Mouse (Mus musculus): ENCODE measurements around the gene Csnk1e. TPM values are rescaled to one million over a fixed set of nuclear protein-coding genes. Genes with fewer than 3 reads are reported as not detected.

Gene Csnk1e
- polyA plus RNA-seq, 1 experiment from 2014 or later, result 107 TPM

GRCm38 (mm10) chr15:79396736-79397135, 58.6 kb downstream of the Csnk1e start:
- Histone ChIP-seq H3K27ac (ENCODE audit: low read depth, low read length) (no peak overlapping the region), H3K9me3 (ENCODE audit: control insufficient read depth, low read length) (no peaks in the 10 kb centered on the region), H3K36me3 (ENCODE audit: control insufficient read depth, insufficient read depth, low read length) (peaks cover 7% of the 10 kb centered on the region; the same call in 1 of the 2 replicates), H3K4me2 (replicated peaks; ENCODE audit: low read depth, low read length) (no peak overlapping the region; the same call in 1 of the 2 replicates), H3K27me3 (ENCODE audit: control insufficient read depth, insufficient read depth, low read length) (no peaks in the 10 kb centered on the region), H3K4me1 (ENCODE audit: control insufficient read depth, insufficient read depth, low read length) (peaks cover 70% of the 10 kb centered on the region), H3K9ac (ENCODE audit: low read depth, low read length) (peak overlapping the region; percentile 18; the same call in 1 of the 2 replicates), H3K4me3 (ENCODE audit: low read length) (no peak overlapping the region)
- 76% methylated on average over 11 of the region's 11 CpGs for WGBS
- no peak for ATAC-seq (ENCODE audit: low FRiP score, low TSS enrichment)

- no peak for ATAC-seq (ENCODE audit: low FRiP score, low TSS enrichment)
- H3K4me3 ChIP-seq (ENCODE audit: low read length), result no peak overlapping the region
- no peak overlapping the region for H3K27ac ChIP-seq (ENCODE audit: low read depth, low read length)
- H3K4me2 ChIP-seq (replicated peaks; ENCODE audit: low read depth, low read length), result no peak overlapping the region; the same call in 1 of the 2 replicates
- WGBS, result 72% methylated on average over 6 of the region's 6 CpGs
- no peaks in the 10 kb centered on the region for H3K27me3 ChIP-seq (ENCODE audit: control insufficient read depth, insufficient read depth, low read length)
- no peak overlapping the region for H3K9ac ChIP-seq (ENCODE audit: low read depth, low read length)
- peaks cover 7% of the 10 kb centered on the region; the same call in 1 of the 2 replicates for H3K36me3 ChIP-seq (ENCODE audit: control insufficient read depth, insufficient read depth, low read length)
- no peaks in the 10 kb centered on the region for H3K9me3 ChIP-seq (ENCODE audit: control insufficient read depth, low read length)
- H3K4me1 ChIP-seq (ENCODE audit: control insufficient read depth, insufficient read depth, low read length), result peaks cover 70% of the 10 kb centered on the region
These were observed 60.1 kb downstream of the Csnk1e start for GRCm38 (mm10) chr15:79395281-79395680.

- no peak for ATAC-seq (ENCODE audit: low FRiP score, low TSS enrichment)
- Histone ChIP-seq H3K9ac (ENCODE audit: low read depth, low read length) (no peak overlapping the region), H3K27ac (ENCODE audit: low read depth, low read length) (no peak overlapping the region), H3K4me3 (ENCODE audit: low read length) (no peak overlapping the region), H3K27me3 (ENCODE audit: control insufficient read depth, insufficient read depth, low read length) (no peaks in the 10 kb centered on the region), H3K4me2 (replicated peaks; ENCODE audit: low read depth, low read length) (no peak overlapping the region), H3K36me3 (ENCODE audit: control insufficient read depth, insufficient read depth, low read length) (peaks cover 7% of the 10 kb centered on the region; the same call in 1 of the 2 replicates), H3K4me1 (ENCODE audit: control insufficient read depth, insufficient read depth, low read length) (peaks cover 66% of the 10 kb centered on the region), H3K9me3 (ENCODE audit: control insufficient read depth, low read length) (no peaks in the 10 kb centered on the region)
- WGBS, result 57% methylated on average over 4 of the region's 4 CpGs
These were observed 60.5 kb downstream of the Csnk1e start for GRCm38 (mm10) chr15:79394842-79395241.

DNA sequence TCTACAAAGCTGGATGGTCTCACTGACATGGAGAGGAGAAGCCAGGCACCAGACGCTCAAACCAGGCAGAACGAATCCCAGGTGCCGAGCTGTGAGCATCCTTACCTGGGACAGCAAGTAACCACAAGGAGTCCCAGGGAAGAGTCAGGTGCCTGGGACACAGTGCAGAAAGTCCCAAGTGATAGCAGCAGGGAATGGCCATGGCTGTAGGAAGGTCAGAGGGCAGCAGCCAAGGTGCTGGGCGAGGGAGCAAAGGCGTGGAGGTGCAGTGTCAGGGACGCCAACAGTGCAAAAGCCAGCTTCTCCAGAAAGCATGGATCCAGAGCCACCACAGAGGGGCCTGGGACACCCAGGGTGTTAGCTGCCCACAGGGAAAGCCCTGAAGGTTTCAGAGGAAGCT, 62.3 kb downstream of the Csnk1e start:
- no peak for ATAC-seq (ENCODE audit: low FRiP score, low TSS enrichment)
- H3K4me3 ChIP-seq (ENCODE audit: low read length), result no peak overlapping the region
- 89% methylated on average over 6 of the region's 6 CpGs for WGBS
- H3K9me3 ChIP-seq (ENCODE audit: control insufficient read depth, low read length), result no peaks in the 10 kb centered on the region
- no peak overlapping the region for H3K4me2 ChIP-seq (replicated peaks; ENCODE audit: low read depth, low read length)
- H3K9ac ChIP-seq (ENCODE audit: low read depth, low read length), result no peak overlapping the region
- H3K27me3 ChIP-seq (ENCODE audit: control insufficient read depth, insufficient read depth, low read length), result no peaks in the 10 kb centered on the region
- H3K27ac ChIP-seq (ENCODE audit: low read depth, low read length), result no peak overlapping the region
- peaks cover 54% of the 10 kb centered on the region for H3K4me1 ChIP-seq (ENCODE audit: control insufficient read depth, insufficient read depth, low read length)
- H3K36me3 ChIP-seq (ENCODE audit: control insufficient read depth, insufficient read depth, low read length), result peaks cover 7% of the 10 kb centered on the region; the same call in 1 of the 2 replicates

GRCm38 (mm10) chr15:79392527-79392926, 62.8 kb downstream of the Csnk1e start:
- Histone ChIP-seq H3K27me3 (ENCODE audit: control insufficient read depth, insufficient read depth, low read length) (no peaks in the 10 kb centered on the region), H3K4me2 (replicated peaks; ENCODE audit: low read depth, low read length) (no peak overlapping the region), H3K4me3 (ENCODE audit: low read length) (no peak overlapping the region), H3K36me3 (ENCODE audit: control insufficient read depth, insufficient read depth, low read length) (peaks cover 5% of the 10 kb centered on the region; the same call in 1 of the 2 replicates), H3K4me1 (ENCODE audit: control insufficient read depth, insufficient read depth, low read length) (peaks cover 53% of the 10 kb centered on the region), H3K9ac (ENCODE audit: low read depth, low read length) (no peak overlapping the region), H3K27ac (ENCODE audit: low read depth, low read length) (no peak overlapping the region; the same call in 1 of the 2 replicates), H3K9me3 (ENCODE audit: control insufficient read depth, low read length) (no peaks in the 10 kb centered on the region)
- ATAC-seq (ENCODE audit: low FRiP score, low TSS enrichment), result no peak
- 90% methylated on average over 5 of the region's 5 CpGs for WGBS

DNA sequence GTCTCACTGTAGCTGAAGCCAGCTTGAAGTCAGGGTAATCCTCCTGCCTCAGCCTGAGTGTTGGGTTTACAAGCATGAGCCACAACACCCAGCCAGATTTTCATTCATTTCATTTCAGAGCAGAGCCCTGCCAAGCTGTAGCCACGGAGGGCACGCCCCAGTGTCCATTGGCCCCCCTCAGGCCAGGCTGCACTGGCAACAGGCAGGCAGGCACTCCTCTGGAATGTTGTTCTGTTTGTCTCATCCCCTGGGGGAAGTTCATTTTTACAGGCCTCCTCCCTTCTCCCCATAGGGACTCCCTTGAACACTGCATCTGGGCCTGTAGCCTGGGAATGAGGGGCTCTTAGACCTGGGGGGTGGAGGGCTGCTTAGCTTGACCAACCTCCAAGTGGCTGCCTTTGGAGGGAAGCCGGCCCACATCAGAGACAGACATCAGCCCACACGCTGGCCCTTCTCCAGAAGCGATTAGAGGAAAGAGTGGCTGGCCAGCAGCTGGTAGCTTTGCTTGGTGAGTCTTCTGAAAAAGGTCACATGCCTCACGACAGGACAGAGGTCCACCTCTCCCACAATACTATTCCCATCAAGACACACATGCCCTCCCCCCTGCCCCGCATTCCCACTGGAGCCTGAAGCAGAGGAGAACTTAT, 63.8 kb downstream of the Csnk1e start:
- ATAC-seq (ENCODE audit: low FRiP score, low TSS enrichment), result peak; percentile 36
- WGBS, result 23% methylated on average over 7 of the region's 7 CpGs
- Histone ChIP-seq H3K27me3 (ENCODE audit: control insufficient read depth, insufficient read depth, low read length) (no peaks in the 10 kb centered on the region), H3K4me3 (ENCODE audit: low read length) (no peak overlapping the region), H3K4me2 (replicated peaks; ENCODE audit: low read depth, low read length) (no peak overlapping the region), H3K27ac (ENCODE audit: low read depth, low read length) (peak overlapping the region; percentile 64; the same call in 1 of the 2 replicates), H3K4me1 (ENCODE audit: control insufficient read depth, insufficient read depth, low read length) (peaks cover 49% of the 10 kb centered on the region), H3K36me3 (ENCODE audit: control insufficient read depth, insufficient read depth, low read length) (peaks cover 3% of the 10 kb centered on the region; the same call in 1 of the 2 replicates), H3K9ac (ENCODE audit: low read depth, low read length) (no peak overlapping the region), H3K9me3 (ENCODE audit: control insufficient read depth, low read length) (no peaks in the 10 kb centered on the region)

- no peaks in the 10 kb centered on the region for H3K9me3 ChIP-seq (ENCODE audit: control insufficient read depth, low read length)
- no peak overlapping the region for H3K4me3 ChIP-seq (ENCODE audit: low read length)
- 78% methylated on average over 6 of the region's 6 CpGs for whole genome bisulfite sequencing
- H3K4me2 ChIP-seq (replicated peaks; ENCODE audit: low read depth, low read length), result no peak overlapping the region
- H3K36me3 ChIP-seq (ENCODE audit: control insufficient read depth, insufficient read depth, low read length), result no peaks in the 10 kb centered on the region
- H3K9ac ChIP-seq (ENCODE audit: low read depth, low read length), result no peak overlapping the region
- no peak overlapping the region for H3K27ac ChIP-seq (ENCODE audit: low read depth, low read length)
- no peak for ATAC-seq (ENCODE audit: low FRiP score, low TSS enrichment)
- H3K27me3 ChIP-seq (ENCODE audit: control insufficient read depth, insufficient read depth, low read length), result no peaks in the 10 kb centered on the region
- peaks cover 44% of the 10 kb centered on the region for H3K4me1 ChIP-seq (ENCODE audit: control insufficient read depth, insufficient read depth, low read length)
These were observed 64.9 kb downstream of the Csnk1e start for GRCm38 (mm10) chr15:79390434-79390833.

DNA sequence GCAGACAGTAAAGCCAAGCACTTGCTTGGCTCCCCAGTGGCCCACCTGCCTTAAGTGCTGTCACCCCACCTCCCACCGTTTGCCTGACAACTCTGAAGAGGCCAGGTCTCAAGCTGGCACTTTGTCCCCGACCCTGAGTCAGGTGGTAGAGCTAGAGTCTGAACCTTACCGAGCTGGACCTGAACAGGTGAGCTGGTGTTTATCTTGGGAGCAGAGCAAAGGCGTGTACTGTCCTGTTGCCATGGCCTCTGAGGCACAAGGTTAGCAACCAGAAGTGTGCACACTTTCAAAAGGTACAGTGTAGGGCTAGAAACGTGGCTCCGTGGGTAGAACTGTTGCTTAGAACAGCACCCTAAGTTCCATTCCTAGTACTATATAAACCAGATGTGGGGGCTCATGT, 67.2 kb downstream of the Csnk1e start:
- no peak for ATAC-seq (ENCODE audit: low FRiP score, low TSS enrichment)
- H3K4me1 ChIP-seq (ENCODE audit: control insufficient read depth, insufficient read depth, low read length), result peaks cover 22% of the 10 kb centered on the region; the same call in 1 of the 2 replicates
- 78% methylated on average over 6 of the region's 6 CpGs for WGBS
- H3K36me3 ChIP-seq (ENCODE audit: control insufficient read depth, insufficient read depth, low read length), result no peaks in the 10 kb centered on the region
- H3K27me3 ChIP-seq (ENCODE audit: control insufficient read depth, insufficient read depth, low read length), result no peaks in the 10 kb centered on the region
- no peak overlapping the region for H3K9ac ChIP-seq (ENCODE audit: low read depth, low read length)
- no peak overlapping the region for H3K4me2 ChIP-seq (replicated peaks; ENCODE audit: low read depth, low read length)
- no peak overlapping the region for H3K4me3 ChIP-seq (ENCODE audit: low read length)
- H3K27ac ChIP-seq (ENCODE audit: low read depth, low read length), result no peak overlapping the region
- H3K9me3 ChIP-seq (ENCODE audit: control insufficient read depth, low read length), result no peaks in the 10 kb centered on the region

GRCm38 (mm10) chr15:79387611-79388010, 67.8 kb downstream of the Csnk1e start:
- Histone ChIP-seq H3K4me2 (replicated peaks; ENCODE audit: low read depth, low read length) (no peak overlapping the region), H3K27ac (ENCODE audit: low read depth, low read length) (no peak overlapping the region), H3K27me3 (ENCODE audit: control insufficient read depth, insufficient read depth, low read length) (no peaks in the 10 kb centered on the region), H3K9ac (ENCODE audit: low read depth, low read length) (0 out of 2 replicates have a peak overlapping the region, but pooled peaks have one; percentile 7), H3K4me1 (ENCODE audit: control insufficient read depth, insufficient read depth, low read length) (peaks cover 21% of the 10 kb centered on the region; the same call in 1 of the 2 replicates), H3K9me3 (ENCODE audit: control insufficient read depth, low read length) (no peaks in the 10 kb centered on the region), H3K36me3 (ENCODE audit: control insufficient read depth, insufficient read depth, low read length) (no peaks in the 10 kb centered on the region), H3K4me3 (ENCODE audit: low read length) (no peak overlapping the region)
- 83% methylated on average over 7 of the region's 7 CpGs for WGBS
- ATAC-seq (ENCODE audit: low FRiP score, low TSS enrichment), result no peak
